In the genomic region with DNA sequence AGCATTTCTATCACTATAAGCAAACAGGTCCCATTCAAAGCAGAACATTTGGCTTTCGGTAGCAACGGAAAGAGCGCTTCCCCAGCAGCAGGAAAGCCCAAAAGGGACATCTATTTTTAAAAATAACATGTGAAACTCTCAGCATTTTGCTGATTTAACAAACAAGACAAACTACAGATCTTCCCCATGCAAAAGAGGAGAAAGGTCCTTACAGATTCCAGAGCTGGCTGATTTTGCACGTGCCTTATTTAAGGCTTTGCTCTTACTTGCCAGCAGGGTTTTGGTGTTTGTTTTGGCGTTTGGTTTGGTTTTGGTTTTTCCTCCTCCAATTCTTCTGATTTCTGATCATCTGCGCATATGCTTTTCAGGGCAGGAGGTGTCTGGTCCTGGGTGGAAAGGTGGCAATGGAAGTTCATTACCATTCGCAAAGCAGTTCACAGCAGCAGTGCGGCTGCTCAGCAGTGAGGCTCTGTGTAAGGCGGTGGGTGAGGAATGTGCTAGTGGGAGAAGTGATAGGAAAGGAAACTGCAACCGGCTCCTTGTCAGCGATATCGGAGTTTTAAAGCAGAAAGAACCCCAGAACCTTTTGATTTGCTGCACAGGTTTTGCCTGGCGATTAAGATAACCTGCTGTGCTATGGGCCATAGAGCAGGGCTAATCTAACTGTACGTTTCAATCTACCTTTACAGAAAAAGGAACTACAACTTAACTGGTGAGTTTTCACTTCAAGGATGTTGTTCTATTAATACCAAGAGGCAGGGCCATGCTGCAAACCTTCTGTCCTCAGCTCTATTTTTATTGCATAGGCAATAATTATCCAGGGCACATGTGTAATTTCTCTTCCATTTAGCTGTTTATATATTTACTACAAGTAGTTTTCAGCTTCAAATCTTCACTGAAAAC, we compare ENCODE assay signal across 9 mouse cellular contexts. TPM values are rescaled to one million over a fixed set of nuclear protein-coding genes. Genes with fewer than 3 reads are reported as not detected.
DNase-seq lines count a peak whose midpoint lies in the region; ATAC-seq and TF ChIP-seq lines count a peak whose summit lies in the region.
"Had no signal": no experiment of that assay in that cellular context is flagged by ENCODE, and none has a peak within 500 bp of the region (broad histone marks: within the 10 kb centered on the region; RNA-seq: fewer than 3 reads in every experiment).

No protein-coding gene starts in this region.

- H3K4me1 ChIP-seq in hindbrain, embryonic 10.5 days (replicated peaks): 0 out of 2 replicates have a peak, but pooled peaks cover 2% of the 10 kb centered on the region
- H3K4me1 ChIP-seq in hindbrain, embryonic 11.5 days (replicated peaks; ENCODE audit: control insufficient read depth, insufficient read depth, low read length): no peaks in the 10 kb centered on the region
- H3K4me1 ChIP-seq in intestine, embryonic 16.5 days (ENCODE audit: control insufficient read depth, insufficient read depth, low read length): peaks cover 5% of the 10 kb centered on the region
- peaks cover 0 to 4% of the 10 kb centered on the region in 2 experiments; a peak in 2 of 4 replicates for H3K4me1 ChIP-seq in liver, embryonic 14.5 days (replicated peaks; ENCODE audit: control insufficient read depth in 2 of 2, insufficient read depth in 2 of 2, low read length in 1 of 2)
- H3K4me1 ChIP-seq in stomach, postnatal 0 days (replicated peaks; ENCODE audit: control insufficient read depth, insufficient read depth): no peaks in the 10 kb centered on the region

- no peak for TF ChIP-seq EP300 in liver, embryonic 14.5 days (IDR thresholded peaks at IDR 0.05; ENCODE audit: low read depth)
- TF ChIP-seq EP300 in stomach, postnatal 0 days (optimal IDR thresholded peaks at IDR 0.05): no peak

- H3K4me2 ChIP-seq in hindbrain, embryonic 11.5 days (replicated peaks; ENCODE audit: low read depth, low read length): no peak overlapping the region
- peak overlapping the region; percentile 47 for H3K4me2 ChIP-seq in intestine, embryonic 16.5 days (ENCODE audit: low read depth, low read length)
- peak overlapping the region; percentile 27 for H3K4me2 ChIP-seq in liver, embryonic 14.5 days (ENCODE audit: low read depth)
- peak overlapping the region; percentile 46 for H3K4me2 ChIP-seq in stomach, postnatal 0 days (replicated peaks; ENCODE audit: low read depth)

- WGBS in hindbrain, embryonic 10.5 days: 29% methylated on average over 14 of the region's 14 CpGs
- WGBS in hindbrain, embryonic 11.5 days: 37% methylated on average over 14 of the region's 14 CpGs
- 22% methylated on average over 14 of the region's 14 CpGs for WGBS in intestine, embryonic 16.5 days
- 10% methylated on average over 14 of the region's 14 CpGs for WGBS in liver, embryonic 14.5 days (ENCODE audit: insufficient replicate concordance)
- 16% methylated on average over 14 of the region's 14 CpGs for WGBS in stomach, postnatal 0 days

- no peak for DNase-seq in hindbrain, embryonic 10.5 days (ENCODE audit: low spot score)
- DNase-seq in hindbrain, embryonic 11.5 days (ENCODE audit: low spot score): no peak
- peak; percentile 49 to 56 for DNase-seq in frontal cortex, postnatal 36 days (ENCODE audit: low spot score in 2 of 2)
- DNase-seq in liver, embryonic 14.5 days (ENCODE audit: low read depth in 3 of 3, low spot score in 3 of 3): no peak
- peak; percentile 21 for DNase-seq in stomach, postnatal 0 days (ENCODE audit: low spot score)
- DNase-seq in gastrocnemius, postnatal 36 days: no peak

- no peaks in the 10 kb centered on the region for H3K36me3 ChIP-seq in hindbrain, embryonic 10.5 days
- H3K36me3 ChIP-seq in hindbrain, embryonic 11.5 days (ENCODE audit: control insufficient read depth, insufficient read depth, low read length): no peaks in the 10 kb centered on the region
- H3K36me3 ChIP-seq in intestine, embryonic 16.5 days (ENCODE audit: control insufficient read depth, insufficient read depth, low read length): no peaks in the 10 kb centered on the region
- no peaks in the 10 kb centered on the region for H3K36me3 ChIP-seq in liver, embryonic 14.5 days (replicated peaks; ENCODE audit: control insufficient read depth, insufficient read depth, low read depth)
- no peaks in the 10 kb centered on the region for H3K36me3 ChIP-seq in stomach, postnatal 0 days (ENCODE audit: control insufficient read depth, insufficient read depth, low read length)
- H3K36me3 ChIP-seq: G1E had no signal

- H3K27me3 ChIP-seq in hindbrain, embryonic 10.5 days (ENCODE audit: insufficient read depth, poor library complexity, severe bottlenecking): no peaks in the 10 kb centered on the region
- no peaks in the 10 kb centered on the region for H3K27me3 ChIP-seq in hindbrain, embryonic 11.5 days (ENCODE audit: control insufficient read depth, insufficient read depth, low read length)
- no peaks in the 10 kb centered on the region for H3K27me3 ChIP-seq in intestine, embryonic 16.5 days (replicated peaks; ENCODE audit: control insufficient read depth, insufficient read depth, low read length)
- no peaks in the 10 kb centered on the region for H3K27me3 ChIP-seq in liver, embryonic 14.5 days (ENCODE audit: control insufficient read depth, insufficient read depth, low read length)
- H3K27me3 ChIP-seq in stomach, postnatal 0 days (ENCODE audit: control insufficient read depth, insufficient read depth, low read length): no peaks in the 10 kb centered on the region

- H3K9ac ChIP-seq in hindbrain, embryonic 11.5 days (ENCODE audit: low read depth, low read length): no peak overlapping the region
- H3K9ac ChIP-seq in intestine, embryonic 16.5 days (ENCODE audit: low read depth, low read length): peak overlapping the region; percentile 9; the same call in 1 of the 2 replicates
- no peak overlapping the region for H3K9ac ChIP-seq in liver, embryonic 14.5 days (replicated peaks)
- H3K9ac ChIP-seq in stomach, postnatal 0 days (ENCODE audit: low read length): peak overlapping the region; percentile 47

- no peak for TF ChIP-seq CTCF in liver, embryonic 14.5 days (IDR thresholded peaks at IDR 0.05; ENCODE audit: low read depth)
- no peak for TF ChIP-seq CTCF in stomach, postnatal 0 days (IDR thresholded peaks at IDR 0.05; ENCODE audit: low read depth)

- H3K9me3 ChIP-seq in hindbrain, embryonic 10.5 days: no peaks in the 10 kb centered on the region
- no peaks in the 10 kb centered on the region for H3K9me3 ChIP-seq in hindbrain, embryonic 11.5 days (ENCODE audit: control insufficient read depth, low read length)
- H3K9me3 ChIP-seq in intestine, embryonic 16.5 days (ENCODE audit: control insufficient read depth, low read length): no peaks in the 10 kb centered on the region
- no peaks in the 10 kb centered on the region for H3K9me3 ChIP-seq in liver, embryonic 14.5 days (ENCODE audit: control insufficient read depth, low read length)
- H3K9me3 ChIP-seq in stomach, postnatal 0 days (ENCODE audit: control insufficient read depth, low read length): no peaks in the 10 kb centered on the region
- H3K9me3 ChIP-seq: G1E had no signal

- no peak for ATAC-seq in hindbrain, embryonic 11.5 days (ENCODE audit: low FRiP score)
- ATAC-seq in CD4-positive, CD25-positive, alpha-beta regulatory T cell, adult 4 months: peak; percentile 44
- peak; percentile 63 for ATAC-seq in intestine, embryonic 16.5 days
- 0 out of 2 replicates have a peak, but pooled peaks have one; percentile 15 for ATAC-seq in liver, embryonic 14.5 days (ENCODE audit: insufficient read depth)
- ATAC-seq in stomach, postnatal 0 days (ENCODE audit: low FRiP score, low TSS enrichment): no peak

- intact Hi-C loops in gastrocnemius, postnatal 36 days (cut with DNase I): no loop called here

- H3K4me3 ChIP-seq in hindbrain, embryonic 10.5 days: 0 out of 2 replicates have a peak overlapping the region, but pooled peaks have one; percentile 3
- no peak overlapping the region for H3K4me3 ChIP-seq in hindbrain, embryonic 11.5 days (ENCODE audit: low read depth, low read length)
- peak overlapping the region; percentile 23 for H3K4me3 ChIP-seq in intestine, embryonic 16.5 days (ENCODE audit: low read length)
- no peak overlapping the region for H3K4me3 ChIP-seq in liver, embryonic 14.5 days (ENCODE audit: insufficient read depth in 1 of 2, low read depth in 2 of 2, low read length in 2 of 2)
- peak overlapping the region; percentile 24 for H3K4me3 ChIP-seq in stomach, postnatal 0 days (ENCODE audit: low read depth, low read length)

- no peak overlapping the region for H3K27ac ChIP-seq in hindbrain, embryonic 10.5 days
- no peak overlapping the region for H3K27ac ChIP-seq in hindbrain, embryonic 11.5 days (ENCODE audit: low read depth, low read length)
- H3K27ac ChIP-seq in intestine, embryonic 16.5 days (ENCODE audit: low read length): peak overlapping the region; percentile 41
- no peak overlapping the region for H3K27ac ChIP-seq in liver, embryonic 14.5 days
- 0 out of 2 replicates have a peak overlapping the region, but pooled peaks have one; percentile 4 for H3K27ac ChIP-seq in stomach, postnatal 0 days (replicated peaks)

RNA-seq across cellular contexts. Expression of a gene that starts 8.1 kb away (rescaled TPM):
- 14.7 and 16.4 TPM in 2 replicates for polyA plus RNA-seq in hindbrain, embryonic 10.5 days (2016; fragmentation: Nextera tagmentation; extraction: Ambion mirVana)
- 21.8 and 23.6 TPM in 2 replicates for polyA plus RNA-seq in hindbrain, embryonic 11.5 days (2014; fragmentation: Nextera tagmentation; extraction: Ambion mirVana)
- 10 to 100 TPM; 25.6 to 27.6 TPM for polyA plus RNA-seq in CD4-positive, CD25-positive, alpha-beta regulatory T cell, adult 4 months (2017; shearing (Covaris generic))
- polyA plus RNA-seq in intestine, embryonic 16.5 days (2015; fragmentation: Nextera tagmentation; extraction: Ambion mirVana): 31.5 and 32.4 TPM in 2 replicates
- 1.7 and 2.5 TPM in 2 replicates for polyA plus RNA-seq in liver, embryonic 14.5 days (2012; rRNA removed)
- 7.2 and 7.3 TPM in 2 replicates for polyA plus RNA-seq in liver, embryonic 14.5 days (2014; fragmentation: Nextera tagmentation; extraction: Ambion mirVana)
- 16.8 and 17.8 TPM in 2 replicates for polyA plus RNA-seq in stomach, postnatal 0 days (2015; fragmentation: Nextera tagmentation; extraction: Ambion mirVana)
- total RNA-seq in gastrocnemius, postnatal 36 days (2021): 10 to 100 TPM; 38.6 to 42.4 TPM

RNA-seq across cellular contexts. Expression of a gene that starts 54.4 kb away (rescaled TPM):
- not detected in 2 replicates for polyA plus RNA-seq in hindbrain, embryonic 10.5 days (2016; fragmentation: Nextera tagmentation; extraction: Ambion mirVana)
- not detected in 2 replicates for polyA plus RNA-seq in hindbrain, embryonic 11.5 days (2014; fragmentation: Nextera tagmentation; extraction: Ambion mirVana)
- 1 to 10 TPM; 3.5 to 4.8 TPM for polyA plus RNA-seq in CD4-positive, CD25-positive, alpha-beta regulatory T cell, adult 4 months (2017; shearing (Covaris generic))
- not detected in 2 replicates for polyA plus RNA-seq in intestine, embryonic 16.5 days (2015; fragmentation: Nextera tagmentation; extraction: Ambion mirVana)
- polyA plus RNA-seq in liver, embryonic 14.5 days (2012; rRNA removed): not detected in 2 replicates
- not detected in 2 replicates for polyA plus RNA-seq in liver, embryonic 14.5 days (2014; fragmentation: Nextera tagmentation; extraction: Ambion mirVana)
- polyA plus RNA-seq in stomach, postnatal 0 days (2015; fragmentation: Nextera tagmentation; extraction: Ambion mirVana): 0.06 TPM in 1 of 2 replicates, not detected in the other
- not detected for total RNA-seq in gastrocnemius, postnatal 36 days (2021)
- polyA plus RNA-seq: G1E had no signal

Comparison
In these comparisons a context has a peak if more than half of its experiments do, and no peak if none do; other contexts are left out.
1. H3K4me3 ChIP-seq: peak in hindbrain, embryonic 10.5 days (single experiment), intestine, embryonic 16.5 days (single experiment) and stomach, postnatal 0 days (single experiment); none in hindbrain, embryonic 11.5 days (single experiment) and liver, embryonic 14.5 days (0 of 2).
2. DNase-seq: peak in frontal cortex, postnatal 36 days (2 of 2) and stomach, postnatal 0 days (single experiment); none in hindbrain, embryonic 10.5 days (single experiment), hindbrain, embryonic 11.5 days (single experiment), liver, embryonic 14.5 days (0 of 3) and gastrocnemius, postnatal 36 days (0 of 2).
3. H3K27ac ChIP-seq: peak in intestine, embryonic 16.5 days (single experiment) and stomach, postnatal 0 days (single experiment); none in hindbrain, embryonic 10.5 days (single experiment), hindbrain, embryonic 11.5 days (single experiment) and liver, embryonic 14.5 days (single experiment).
4. ATAC-seq: peak in CD4-positive, CD25-positive, alpha-beta regulatory T cell, adult 4 months (single experiment), intestine, embryonic 16.5 days (single experiment) and liver, embryonic 14.5 days (single experiment); none in hindbrain, embryonic 11.5 days (single experiment) and stomach, postnatal 0 days (single experiment).
5. H3K9ac ChIP-seq: peak in intestine, embryonic 16.5 days (single experiment) and stomach, postnatal 0 days (single experiment); none in hindbrain, embryonic 11.5 days (single experiment) and liver, embryonic 14.5 days (single experiment).